Mouse (Mus musculus): Measurements from ENCODE around the gene Rims1. TPM values are rescaled to one million over a fixed set of nuclear protein-coding genes. Genes with fewer than 3 reads are reported as not detected.
A peak's percentile ranks its signal among the peaks of the same experiment; 100 is the strongest.

The Rims1 gene
- polyA plus RNA-seq (2015; fragmentation: Nextera tagmentation; extraction: Ambion mirVana): 0.08 and 0.09 TPM in 2 replicates

DNA sequence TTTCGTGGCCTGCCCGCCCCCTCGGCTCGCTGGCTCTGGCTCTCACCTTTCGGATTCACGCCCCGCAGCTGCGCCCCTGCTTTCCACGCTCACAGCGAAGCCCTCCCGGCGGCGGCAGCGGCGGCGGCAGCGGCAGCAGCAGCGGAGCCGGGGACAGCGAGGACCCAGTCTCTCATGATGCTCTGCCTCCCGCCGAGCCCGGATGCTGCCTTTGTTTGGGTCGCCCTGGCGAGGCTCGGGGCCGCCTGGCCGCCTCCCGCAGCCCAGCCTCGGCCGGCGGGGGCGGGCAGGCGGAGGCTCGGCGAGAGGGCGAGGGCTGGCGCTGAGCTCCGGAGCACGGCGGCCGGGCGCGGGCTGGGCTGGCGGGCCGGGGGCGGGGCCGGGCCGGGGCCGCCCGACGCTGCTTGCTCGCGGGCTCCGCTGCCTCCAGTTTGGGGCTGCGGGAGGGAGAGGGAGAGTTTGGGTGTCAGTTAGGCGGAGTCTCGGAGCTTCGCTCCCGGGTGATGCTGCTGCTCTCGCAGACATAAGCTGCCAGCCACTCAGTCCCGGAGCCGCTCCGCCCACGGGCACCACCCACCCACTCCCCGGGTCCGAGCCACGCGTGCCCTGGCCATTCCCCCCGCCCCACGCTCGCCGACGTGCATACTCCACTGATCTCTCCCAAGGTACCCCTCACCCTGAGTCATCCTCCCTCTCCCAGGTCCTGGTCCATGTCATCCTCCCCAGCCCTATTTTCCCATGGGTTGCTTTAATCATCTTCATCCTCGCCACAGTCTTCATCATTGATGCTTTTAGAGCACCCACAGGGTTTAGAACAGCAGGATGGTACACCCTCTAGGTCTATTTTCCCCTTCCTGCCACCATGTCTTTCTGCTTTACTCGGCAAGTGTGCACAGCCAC is at the start of gene Rims1:
Rims1 (minus strand) TSS at position 269 of the 900 bp plus-strand sequence.
- H3K9me3 ChIP-seq (replicated peaks): no peaks in the 10 kb centered on the region
- H3K4me2 ChIP-seq: peak within 1 kb of the TSS; percentile 67
- 2% methylated on average over 75 of the region's 76 CpGs for WGBS (ENCODE audit: insufficient replicate concordance)
- peaks cover 33% of the 10 kb centered on the region for H3K27me3 ChIP-seq
- no peak within 1 kb of the TSS for H3K27ac ChIP-seq (replicated peaks)
- H3K4me1 ChIP-seq (replicated peaks): no peaks in the 10 kb centered on the region
- ATAC-seq (ENCODE audit: insufficient read depth): peak; percentile 34; the same call in 1 of the 2 replicates
- no peaks in the 10 kb centered on the region for H3K36me3 ChIP-seq (replicated peaks)
- H3K4me3 ChIP-seq (replicated peaks): peak within 1 kb of the TSS; percentile 44
- H3K9ac ChIP-seq: no peak within 1 kb of the TSS

DNA sequence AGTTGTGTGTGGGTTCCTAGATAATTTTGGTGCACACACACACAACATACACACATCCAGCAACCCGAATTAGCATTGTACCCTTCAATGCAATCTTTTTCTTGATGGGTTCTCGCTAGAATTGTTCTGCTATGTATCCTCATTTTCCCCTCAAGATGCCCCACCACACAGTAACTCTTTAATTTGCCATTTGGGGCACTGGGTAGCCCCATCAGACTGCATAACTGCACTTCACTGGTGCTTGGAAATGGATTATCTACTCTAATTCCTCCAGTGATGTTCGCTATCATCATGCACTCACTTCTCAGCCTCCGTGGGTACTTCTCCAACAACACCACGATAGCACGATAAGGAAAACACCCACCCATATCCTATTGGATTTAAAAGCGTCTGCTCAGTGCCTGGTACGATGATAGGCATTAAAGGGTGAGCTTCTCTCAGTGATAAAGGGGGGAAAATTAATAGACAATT is 867 bp upstream of the Rims1 start:
- H3K9ac ChIP-seq: no peak overlapping the region
- no peaks in the 10 kb centered on the region for H3K9me3 ChIP-seq (replicated peaks)
- H3K27ac ChIP-seq (replicated peaks): no peak overlapping the region
- H3K27me3 ChIP-seq: peaks cover 33% of the 10 kb centered on the region
- no peak for ATAC-seq (ENCODE audit: insufficient read depth)
- WGBS (ENCODE audit: insufficient replicate concordance): 16% methylated on average over 8 of the region's 8 CpGs
- H3K4me1 ChIP-seq (replicated peaks): no peaks in the 10 kb centered on the region
- H3K4me2 ChIP-seq: no peak overlapping the region
- H3K4me3 ChIP-seq (replicated peaks): no peak overlapping the region
- no peaks in the 10 kb centered on the region for H3K36me3 ChIP-seq (replicated peaks)

- Histone ChIP-seq H3K27me3 (peaks cover 33% of the 10 kb centered on the region), H3K9ac (no peak overlapping the region), H3K4me3 (replicated peaks) (peak overlapping the region; percentile 44), H3K4me1 (replicated peaks) (no peaks in the 10 kb centered on the region), H3K36me3 (replicated peaks) (no peaks in the 10 kb centered on the region), H3K9me3 (replicated peaks) (no peaks in the 10 kb centered on the region), H3K4me2 (peak overlapping the region; percentile 67), H3K27ac (replicated peaks) (no peak overlapping the region)
- WGBS (ENCODE audit: insufficient replicate concordance): 9% methylated on average over 15 of the region's 15 CpGs
- no peak for ATAC-seq (ENCODE audit: insufficient read depth)
Observed at GRCm38 (mm10) chr1:22805025-22805725, 619 bp downstream of the Rims1 start.

- Histone ChIP-seq H3K4me2 (no peak overlapping the region), H3K9me3 (replicated peaks) (no peaks in the 10 kb centered on the region), H3K4me3 (replicated peaks) (no peak overlapping the region), H3K27ac (replicated peaks) (no peak overlapping the region), H3K36me3 (replicated peaks) (no peaks in the 10 kb centered on the region), H3K4me1 (replicated peaks) (no peaks in the 10 kb centered on the region), H3K9ac (no peak overlapping the region), H3K27me3 (peaks cover 33% of the 10 kb centered on the region)
- WGBS (ENCODE audit: insufficient replicate concordance): 43% methylated on average over 4 of the region's 4 CpGs
- ATAC-seq (ENCODE audit: insufficient read depth): no peak
Observed at GRCm38 (mm10) chr1:22804148-22804885, 1.5 kb downstream of the Rims1 start.

GRCm38 (mm10) chr1:22803471-22803870 is 2.3 kb downstream of the Rims1 start:
- Histone ChIP-seq H3K4me1 (replicated peaks) (no peaks in the 10 kb centered on the region), H3K4me3 (replicated peaks) (no peak overlapping the region), H3K36me3 (replicated peaks) (no peaks in the 10 kb centered on the region), H3K27ac (replicated peaks) (no peak overlapping the region), H3K27me3 (peaks cover 33% of the 10 kb centered on the region), H3K4me2 (no peak overlapping the region), H3K9me3 (replicated peaks) (no peaks in the 10 kb centered on the region), H3K9ac (no peak overlapping the region)
- no peak for ATAC-seq (ENCODE audit: insufficient read depth)
- 53% methylated on average over 2 of the region's 2 CpGs for WGBS (ENCODE audit: insufficient replicate concordance)

GRCm38 (mm10) chr1:22800276-22800675 is 5.5 kb downstream of the Rims1 start:
- Histone ChIP-seq H3K9me3 (replicated peaks) (no peaks in the 10 kb centered on the region), H3K4me1 (replicated peaks) (no peaks in the 10 kb centered on the region), H3K4me2 (no peak overlapping the region), H3K27ac (replicated peaks) (no peak overlapping the region), H3K36me3 (replicated peaks) (no peaks in the 10 kb centered on the region), H3K4me3 (replicated peaks) (no peak overlapping the region), H3K27me3 (peaks cover 13% of the 10 kb centered on the region), H3K9ac (no peak overlapping the region)
- 54% methylated on average over 5 of the region's 5 CpGs for WGBS (ENCODE audit: insufficient replicate concordance)
- no peak for ATAC-seq (ENCODE audit: insufficient read depth)

DNA sequence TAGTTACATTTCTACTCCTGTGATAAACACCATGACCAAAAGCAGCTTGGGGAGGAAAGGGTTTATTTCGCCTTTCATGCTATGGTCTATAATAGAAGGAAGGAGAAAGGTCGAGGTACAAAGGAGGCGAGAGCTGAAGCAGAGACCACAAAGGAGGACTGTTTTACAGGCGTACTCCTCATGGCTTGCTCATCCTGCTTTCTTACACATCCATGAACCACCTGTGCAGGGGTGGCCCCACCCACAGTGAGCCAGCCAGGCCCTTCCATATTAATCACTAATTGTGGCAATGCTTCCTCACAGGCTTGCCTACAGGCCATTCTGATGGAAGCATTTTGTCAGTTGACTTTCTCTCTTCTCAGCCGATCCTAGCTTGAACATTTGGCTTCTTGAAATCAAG is 8.7 kb downstream of the Rims1 start:
- ATAC-seq (ENCODE audit: insufficient read depth): no peak
- no peak overlapping the region for H3K27ac ChIP-seq (replicated peaks)
- H3K4me1 ChIP-seq (replicated peaks): no peaks in the 10 kb centered on the region
- no peak overlapping the region for H3K9ac ChIP-seq
- no peaks in the 10 kb centered on the region for H3K36me3 ChIP-seq (replicated peaks)
- 45% methylated on average over 5 of the region's 5 CpGs for WGBS (ENCODE audit: insufficient replicate concordance)
- H3K4me2 ChIP-seq: no peak overlapping the region
- H3K27me3 ChIP-seq: no peaks in the 10 kb centered on the region
- H3K9me3 ChIP-seq (replicated peaks): no peaks in the 10 kb centered on the region
- no peak overlapping the region for H3K4me3 ChIP-seq (replicated peaks)

DNA sequence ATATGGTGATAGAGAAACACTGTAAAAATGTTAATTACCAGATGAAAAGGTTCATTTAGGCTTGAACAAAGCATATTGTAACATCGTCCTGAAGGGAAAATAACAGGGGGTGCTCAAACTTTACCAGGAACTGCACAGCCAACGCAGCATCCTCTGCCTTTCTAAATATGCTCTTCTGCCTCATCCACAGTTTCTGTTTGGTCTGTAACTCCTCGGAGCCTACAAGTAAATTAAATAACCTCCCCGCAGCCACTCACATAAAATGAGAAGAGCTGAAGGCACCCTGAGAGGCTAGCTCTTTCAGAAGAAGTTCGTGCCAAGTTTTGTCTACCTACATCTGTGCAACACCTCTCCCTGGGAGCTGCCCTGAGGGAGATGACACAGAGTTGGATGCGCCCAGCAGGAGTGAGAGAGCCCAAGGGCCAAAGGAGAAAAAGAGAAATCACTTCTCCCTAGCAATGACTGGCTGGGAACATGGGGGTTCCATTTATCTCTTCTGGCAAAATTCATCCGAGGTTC is 16.3 kb downstream of the Rims1 start:
- H3K4me2 ChIP-seq: no peak overlapping the region
- 37% methylated on average over 7 of the region's 7 CpGs for WGBS (ENCODE audit: insufficient replicate concordance)
- no peaks in the 10 kb centered on the region for H3K27me3 ChIP-seq
- no peak overlapping the region for H3K9ac ChIP-seq
- H3K27ac ChIP-seq (replicated peaks): no peak overlapping the region
- ATAC-seq (ENCODE audit: insufficient read depth): no peak
- no peaks in the 10 kb centered on the region for H3K36me3 ChIP-seq (replicated peaks)
- H3K4me3 ChIP-seq (replicated peaks): no peak overlapping the region
- no peaks in the 10 kb centered on the region for H3K9me3 ChIP-seq (replicated peaks)
- H3K4me1 ChIP-seq (replicated peaks): no peaks in the 10 kb centered on the region

DNA sequence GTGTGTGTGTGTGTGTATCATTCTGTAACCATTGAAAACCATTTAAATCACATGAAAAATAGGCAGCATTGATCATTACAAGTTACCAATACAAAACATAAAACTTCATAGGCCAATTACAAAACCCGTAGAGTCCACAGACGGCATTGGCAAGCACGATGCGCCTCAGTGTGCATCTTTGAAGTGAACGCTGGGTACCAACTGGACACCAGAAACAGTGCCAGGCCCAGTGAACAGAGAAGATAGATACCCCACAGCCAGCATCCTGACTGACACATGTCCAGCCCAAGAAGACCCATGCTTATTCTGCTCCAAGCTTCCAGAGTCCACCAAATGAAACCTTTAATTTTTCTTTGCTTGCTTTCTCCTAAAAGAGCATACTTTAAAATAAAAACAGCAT is 18.2 kb downstream of the Rims1 start:
- H3K36me3 ChIP-seq (replicated peaks): no peaks in the 10 kb centered on the region
- H3K9ac ChIP-seq: no peak overlapping the region
- no peaks in the 10 kb centered on the region for H3K9me3 ChIP-seq (replicated peaks)
- no peak overlapping the region for H3K27ac ChIP-seq (replicated peaks)
- no peak overlapping the region for H3K4me3 ChIP-seq (replicated peaks)
- no peaks in the 10 kb centered on the region for H3K27me3 ChIP-seq
- H3K4me1 ChIP-seq (replicated peaks): no peaks in the 10 kb centered on the region
- H3K4me2 ChIP-seq: no peak overlapping the region
- 75% methylated on average over 5 of the region's 5 CpGs for WGBS (ENCODE audit: insufficient replicate concordance)
- ATAC-seq (ENCODE audit: insufficient read depth): no peak

DNA sequence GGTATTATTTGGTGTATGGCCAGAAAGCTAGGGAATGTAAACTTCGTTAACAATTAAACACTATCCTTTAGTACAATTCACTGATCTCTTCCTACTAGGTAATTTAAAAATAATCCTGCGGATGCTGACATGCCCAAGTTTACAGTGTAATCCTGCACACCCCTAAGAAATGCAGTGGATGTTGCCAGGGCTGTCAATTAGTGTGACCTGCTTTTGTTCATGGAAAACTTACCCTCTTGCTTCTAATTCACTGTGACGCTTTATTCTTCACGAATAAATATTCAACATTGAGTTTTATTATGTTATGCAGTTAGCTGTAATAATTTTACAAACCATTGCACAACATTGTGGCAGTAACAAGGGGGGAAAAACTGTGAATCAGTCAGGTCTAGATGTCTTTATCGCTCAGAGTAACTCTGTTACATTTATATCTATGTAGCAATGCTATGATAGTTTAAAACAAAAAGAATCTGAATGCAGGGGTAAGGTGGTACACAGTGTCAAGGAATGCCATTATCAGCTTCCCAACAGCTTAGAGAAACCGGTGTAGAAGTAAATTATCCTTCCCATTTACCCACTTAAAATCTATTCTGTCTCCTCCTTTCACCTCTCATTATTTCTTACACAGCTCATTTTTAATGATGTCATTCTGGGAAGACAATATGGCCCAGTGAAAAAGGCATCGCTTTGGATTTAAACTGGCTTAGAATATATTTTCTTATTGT is 35.1 kb downstream of the Rims1 start:
- Histone ChIP-seq H3K4me3 (replicated peaks) (no peak overlapping the region), H3K36me3 (replicated peaks) (no peaks in the 10 kb centered on the region), H3K9ac (no peak overlapping the region), H3K27me3 (no peaks in the 10 kb centered on the region), H3K4me2 (no peak overlapping the region), H3K27ac (replicated peaks) (no peak overlapping the region), H3K9me3 (replicated peaks) (no peaks in the 10 kb centered on the region), H3K4me1 (replicated peaks) (no peaks in the 10 kb centered on the region)
- 57% methylated on average over 7 of the region's 7 CpGs for WGBS (ENCODE audit: insufficient replicate concordance)
- no peak for ATAC-seq (ENCODE audit: insufficient read depth)
